Mouse (Mus musculus) hindbrain, embryonic 11.5 days (tissue): ENCODE data around the gene Hdac10. TPM values are rescaled to one million over a fixed set of nuclear protein-coding genes. Genes with fewer than 3 reads are reported as not detected.

Experiments
- ATAC-seq: fragments of 200-750 bp; cut with Nextera tagmentation; 2 replicates; pipeline ENCODE4 v1.8.0; 2017; ENCODE audit warnings: mild to moderate bottlenecking, moderate TSS enrichment, moderate library complexity; ENCODE audit not compliant: low FRiP score
- DNase-seq: peaks from one replicate; pipeline ENCODE4 v3.0.0-alpha.2; 2015; ENCODE audit warnings: low spot score
- H3K27ac ChIP-seq: fragments of 300-500 bp; sonication (generic); 2 replicates; pipeline ENCODE4 v1.5.1; 2014; ENCODE audit warnings: mild to moderate bottlenecking, low read depth, low read length
- H3K27me3 ChIP-seq: fragments of 300-500 bp; sonication (generic); 2 replicates; pipeline ENCODE4 v1.6.1; 2014; ENCODE audit warnings: mild to moderate bottlenecking, low read length, moderate library complexity, mixed read lengths; ENCODE audit not compliant: control insufficient read depth, insufficient read depth
- H3K36me3 ChIP-seq: fragments of 300-500 bp; sonication (generic); 2 replicates; pipeline ENCODE4 v1.6.1; 2014; ENCODE audit warnings: mild to moderate bottlenecking, low read length, moderate library complexity, mixed read lengths; ENCODE audit not compliant: control insufficient read depth, insufficient read depth
- H3K4me1 ChIP-seq: fragments of 300-500 bp; sonication (generic); replicated peaks from 2 replicates; pipeline ENCODE4 v1.6.1; 2014; ENCODE audit warnings: low read length, mixed read lengths; ENCODE audit not compliant: control insufficient read depth, insufficient read depth
- H3K4me2 ChIP-seq: fragments of 300-500 bp; sonication (generic); replicated peaks from 2 replicates; pipeline ENCODE4 v1.6.1; 2014; ENCODE audit warnings: mild to moderate bottlenecking, low read depth, low read length
- H3K4me3 ChIP-seq: fragments of 300-500 bp; sonication (generic); 2 replicates; pipeline ENCODE4 v1.5.1; 2014; ENCODE audit warnings: low read depth, low read length
- H3K9ac ChIP-seq: fragments of 300-500 bp; sonication (generic); 2 replicates; pipeline ENCODE4 v1.6.1; 2014; ENCODE audit warnings: low read depth, low read length
- H3K9me3 ChIP-seq: fragments of 300-500 bp; sonication (generic); 2 replicates; pipeline ENCODE4 v1.6.1; 2016; ENCODE audit warnings: low read length; ENCODE audit not compliant: control insufficient read depth
- WGBS: fragments of 180-500 bp; shearing (Covaris S2); extraction: QIAGEN DNeasy Blood & Tissue Kit; methylation state at CpG from one replicate; pipeline ENCODE4 v1.1.7; 2014; 5-methylcytosine and 5-hydroxymethylcytosine counted together
- polyA plus RNA-seq: library from polyadenylated mRNA; unstranded; fragments of >200 nt; fragmentation: Nextera tagmentation; extraction: Ambion mirVana; gene quantifications from 2 replicates; pipeline ENCODE4 v1.2.1, GENCODE M21; 2014

Hdac10 gene
- polyA plus RNA-seq, 1 experiment from 2014 or later: 9.4 TPM

GRCm38 (mm10) chr15:89100823-89101222, 27.7 kb downstream of the Hdac10 start:
- no peaks in the 10 kb centered on the region for H3K9me3 ChIP-seq
- H3K4me1 ChIP-seq: no peaks in the 10 kb centered on the region
- no peak overlapping the region for H3K27ac ChIP-seq
- H3K36me3 ChIP-seq: peaks cover 21% of the 10 kb centered on the region
- H3K4me2 ChIP-seq: no peak overlapping the region
- no peak for ATAC-seq
- DNase-seq: no peak
- H3K9ac ChIP-seq: no peak overlapping the region
- H3K4me3 ChIP-seq: no peak overlapping the region
- WGBS: 94% methylated on average over 12 of the region's 12 CpGs
- no peaks in the 10 kb centered on the region for H3K27me3 ChIP-seq

GRCm38 (mm10) chr15:89098616-89099015, 29.9 kb downstream of the Hdac10 start:
- WGBS: 90% methylated on average over 7 of the region's 7 CpGs
- Histone ChIP-seq H3K27me3 (no peaks in the 10 kb centered on the region), H3K36me3 (peaks cover 18% of the 10 kb centered on the region), H3K4me2 (no peak overlapping the region), H3K9ac (no peak overlapping the region), H3K27ac (no peak overlapping the region), H3K4me3 (no peak overlapping the region), H3K4me1 (no peaks in the 10 kb centered on the region), H3K9me3 (no peaks in the 10 kb centered on the region)
- DNase-seq (no peak), ATAC-seq (no peak)

DNA sequence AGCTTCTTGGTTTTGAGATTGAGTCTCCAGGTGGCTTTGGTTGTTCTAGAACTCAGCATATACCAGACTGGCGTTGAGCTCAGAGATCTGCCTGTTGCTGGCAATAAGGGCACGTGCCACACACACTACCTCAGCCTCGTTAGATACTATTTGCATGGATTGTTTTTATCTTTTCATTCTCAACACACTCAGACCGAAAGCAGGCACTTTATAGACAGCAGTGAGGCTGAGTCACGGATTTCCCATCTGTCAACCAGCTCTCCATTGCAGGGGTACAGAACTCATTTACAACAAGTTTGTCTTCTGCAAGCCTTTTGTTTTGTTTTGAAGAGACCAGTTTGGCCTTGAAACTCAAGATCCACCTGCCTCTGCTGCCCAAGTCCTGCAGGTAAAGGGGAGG, 31.1 kb downstream of the Hdac10 start:
- Histone ChIP-seq H3K4me1 (no peaks in the 10 kb centered on the region), H3K9ac (no peak overlapping the region), H3K36me3 (peaks cover 16% of the 10 kb centered on the region), H3K4me3 (no peak overlapping the region), H3K27ac (no peak overlapping the region), H3K27me3 (no peaks in the 10 kb centered on the region), H3K9me3 (no peaks in the 10 kb centered on the region), H3K4me2 (no peak overlapping the region)
- 96% methylated on average over 5 of the region's 5 CpGs for WGBS
- ATAC-seq: no peak
- DNase-seq: no peak

DNA sequence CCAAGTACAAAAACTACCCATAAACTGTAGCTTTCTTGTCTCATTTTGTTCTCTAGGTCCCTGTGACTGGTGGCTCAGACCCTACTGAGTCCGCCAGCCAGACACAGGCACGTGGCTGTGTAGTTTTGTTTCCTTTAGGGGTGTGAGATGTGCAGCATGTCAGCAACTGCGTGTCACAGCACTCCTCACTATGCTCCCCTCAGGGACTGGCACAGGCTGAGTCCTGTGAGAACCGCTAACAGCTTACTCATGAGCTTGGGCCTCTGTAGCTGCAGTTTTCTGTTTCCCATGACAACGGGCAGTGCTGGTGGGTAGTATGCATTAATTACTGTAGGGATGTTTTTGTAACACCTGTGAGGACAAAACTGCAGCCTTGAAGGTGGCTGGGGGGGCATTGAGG, 36.3 kb downstream of the Hdac10 start:
- H3K9ac ChIP-seq: no peak overlapping the region
- ATAC-seq (no peak), DNase-seq (no peak)
- no peaks in the 10 kb centered on the region; the same call in 1 of the 2 replicates for H3K4me1 ChIP-seq
- no peaks in the 10 kb centered on the region for H3K9me3 ChIP-seq
- no peak overlapping the region for H3K27ac ChIP-seq
- no peaks in the 10 kb centered on the region for H3K27me3 ChIP-seq
- H3K4me2 ChIP-seq: no peak overlapping the region
- H3K4me3 ChIP-seq: no peak overlapping the region
- H3K36me3 ChIP-seq: no peaks in the 10 kb centered on the region
- 89% methylated on average over 5 of the region's 5 CpGs for WGBS

DNA sequence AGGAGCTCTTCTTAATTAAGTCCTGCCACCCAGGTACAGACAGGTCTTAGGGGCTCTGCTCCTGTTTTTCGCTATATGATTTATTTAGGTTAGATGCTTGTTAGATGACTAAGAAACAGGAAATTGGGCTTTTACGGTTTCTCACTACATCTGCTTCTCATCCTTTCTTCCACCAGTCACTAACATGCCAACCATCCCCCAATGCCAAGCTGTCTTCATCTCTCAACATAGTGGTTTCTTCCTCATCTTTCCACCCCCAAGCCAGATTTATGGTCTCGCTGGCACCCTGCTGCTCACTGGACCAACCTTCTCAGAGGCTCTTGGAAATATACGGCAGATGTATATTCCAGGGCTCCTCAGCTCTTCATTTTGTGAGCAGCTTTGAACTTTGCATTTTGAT, 37.8 kb downstream of the Hdac10 start:
- H3K9ac ChIP-seq: no peak overlapping the region
- no peaks in the 10 kb centered on the region for H3K27me3 ChIP-seq
- H3K4me3 ChIP-seq: no peak overlapping the region

GRCm38 (mm10) chr15:89089248-89090051, 39.0 kb downstream of the Hdac10 start:
- DNase-seq (peak; percentile 25), ATAC-seq (peak; percentile 72)
- Histone ChIP-seq H3K27ac (peak overlapping the region; percentile 74), H3K4me3 (peak overlapping the region; percentile 99), H3K27me3 (no peaks in the 10 kb centered on the region), H3K9me3 (no peaks in the 10 kb centered on the region), H3K9ac (peak overlapping the region; percentile 93), H3K4me1 (no peaks in the 10 kb centered on the region; the same call in 1 of the 2 replicates), H3K4me2 (peak overlapping the region; percentile 95), H3K36me3 (0 out of 2 replicates have a peak, but pooled peaks cover 9% of the 10 kb centered on the region)
- 3% methylated on average over 65 of the region's 68 CpGs for WGBS

More for the DNA sequence above, 37.8 kb downstream of the Hdac10 start:
- no peak for ATAC-seq
- DNase-seq: no peak
- 96% methylated on average over 4 of the region's 4 CpGs for WGBS
- Histone ChIP-seq H3K9me3 (no peaks in the 10 kb centered on the region), H3K36me3 (0 out of 2 replicates have a peak, but pooled peaks cover 7% of the 10 kb centered on the region), H3K27ac (no peak overlapping the region), H3K4me2 (no peak overlapping the region), H3K4me1 (no peaks in the 10 kb centered on the region; the same call in 1 of the 2 replicates)

DNA sequence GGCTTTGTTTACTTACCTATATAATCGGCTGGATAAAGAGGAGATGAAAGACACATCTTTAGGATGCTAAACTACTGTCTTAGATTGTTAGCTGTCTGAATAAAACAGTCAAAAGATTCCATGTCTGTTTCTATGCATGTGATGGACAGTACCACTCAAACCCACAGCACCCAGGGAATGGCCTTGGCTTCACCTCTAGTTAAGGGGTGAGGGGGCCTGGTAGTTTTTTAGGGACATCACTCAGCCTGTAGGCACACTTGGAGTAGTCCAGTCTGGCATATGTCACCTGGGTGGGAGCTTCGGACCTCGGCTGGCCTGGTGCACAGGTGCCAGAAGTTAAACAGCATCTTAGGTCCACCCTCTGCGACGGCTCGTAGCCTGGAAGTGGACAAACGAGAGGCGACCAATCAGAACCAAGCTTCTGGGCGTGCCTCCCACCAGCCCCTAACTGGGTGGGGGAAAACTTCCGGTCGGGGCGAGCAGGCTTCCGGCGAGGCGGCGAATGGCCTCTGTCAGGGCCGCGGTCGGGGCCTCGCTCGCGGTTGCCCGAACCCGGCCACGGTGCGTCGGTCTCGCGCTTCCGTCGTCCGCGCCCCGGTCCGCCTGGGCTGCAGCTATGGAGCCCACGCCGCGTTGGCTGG, 39.8 kb downstream of the Hdac10 start, which contains the start of gene Selenoo:
Gene Selenoo (plus strand): TSS at position 478 of the 641 bp plus-strand sequence.
- ATAC-seq: peak; percentile 94
- 4% methylated on average over 18 of the region's 38 CpGs for WGBS
- peak; percentile 90 for DNase-seq
- peak within 1 kb of the TSS; percentile 99 for H3K4me3 ChIP-seq
- 0 out of 2 replicates have a peak, but pooled peaks cover 9% of the 10 kb centered on the region for H3K36me3 ChIP-seq
- H3K9me3 ChIP-seq: no peaks in the 10 kb centered on the region
- H3K27me3 ChIP-seq: no peaks in the 10 kb centered on the region
- H3K27ac ChIP-seq: peak within 1 kb of the TSS; percentile 74
- peak within 1 kb of the TSS; percentile 95 for H3K4me2 ChIP-seq
- H3K9ac ChIP-seq: peak within 1 kb of the TSS; percentile 93
- H3K4me1 ChIP-seq: no peaks in the 10 kb centered on the region; the same call in 1 of the 2 replicates

DNA sequence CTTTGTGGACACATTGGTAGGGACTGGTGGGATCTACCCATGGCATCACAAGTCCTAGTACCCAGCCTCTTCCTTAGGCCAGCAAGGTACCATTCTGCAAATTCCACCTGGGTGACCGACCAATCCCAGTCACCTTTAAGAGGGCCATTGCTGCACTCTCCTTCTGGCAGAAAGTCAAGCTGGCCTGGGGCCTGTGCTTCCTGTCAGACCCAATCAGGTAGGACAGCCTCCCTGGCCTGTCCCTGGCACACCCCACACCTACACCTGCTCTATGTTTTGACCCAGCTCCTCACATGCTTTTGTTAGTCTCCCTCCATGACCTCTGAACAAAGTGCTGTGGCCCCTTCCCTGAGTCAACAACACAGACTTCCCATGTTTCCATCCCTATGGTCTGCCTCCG, 43.7 kb downstream of the Hdac10 start:
- Histone ChIP-seq H3K9me3 (no peaks in the 10 kb centered on the region), H3K27ac (no peak overlapping the region), H3K4me3 (no peak overlapping the region), H3K27me3 (no peaks in the 10 kb centered on the region), H3K9ac (no peak overlapping the region), H3K4me2 (no peak overlapping the region), H3K36me3 (peaks cover 9% of the 10 kb centered on the region; the same call in 1 of the 2 replicates), H3K4me1 (no peaks in the 10 kb centered on the region; the same call in 1 of the 2 replicates)
- WGBS: 96% methylated on average over 2 of the region's 2 CpGs
- DNase-seq (no peak), ATAC-seq (no peak)
